Mouse (Mus musculus) forebrain, embryonic 15.5 days (tissue): ENCODE measurements around the gene Mtf1. TPM values are rescaled to one million over a fixed set of nuclear protein-coding genes. Genes with fewer than 3 reads are reported as not detected.

Experiments
- ATAC-seq: fragments of 200-750 bp; cut with Nextera tagmentation; replicated peaks from 2 replicates; pipeline ENCODE4 v1.8.0; 2017; ENCODE audit warnings: mild to moderate bottlenecking, moderate TSS enrichment, moderate library complexity
- H3K27ac ChIP-seq: fragments of 300-500 bp; sonication (generic); replicated peaks from 2 replicates; pipeline ENCODE4 v1.5.1; 2015; ENCODE audit warnings: mild to moderate bottlenecking, inconsistent platforms
- H3K27me3 ChIP-seq: fragments of 300-500 bp; sonication (generic); 2 replicates; pipeline ENCODE4 v1.6.1; 2015; ENCODE audit warnings: inconsistent platforms
- H3K36me3 ChIP-seq: fragments of 300-500 bp; sonication (generic); 2 replicates; pipeline ENCODE4 v1.6.1; 2015; ENCODE audit warnings: mild to moderate bottlenecking, inconsistent platforms
- H3K4me1 ChIP-seq: fragments of 300-500 bp; sonication (generic); 2 replicates; pipeline ENCODE4 v1.6.1; 2015; ENCODE audit warnings: inconsistent platforms
- H3K4me2 ChIP-seq: fragments of 300-500 bp; sonication (generic); replicated peaks from 2 replicates; pipeline ENCODE4 v1.6.1; 2015; ENCODE audit warnings: mild to moderate bottlenecking, inconsistent platforms
- H3K4me3 ChIP-seq: fragments of 300-500 bp; sonication (generic); 2 replicates; pipeline ENCODE4 v1.5.1; 2015; ENCODE audit warnings: mild to moderate bottlenecking, inconsistent platforms
- H3K9ac ChIP-seq: fragments of 300-500 bp; sonication (generic); replicated peaks from 2 replicates; pipeline ENCODE4 v1.6.1; 2015; ENCODE audit warnings: mild to moderate bottlenecking, inconsistent platforms
- H3K9me3 ChIP-seq: fragments of 300-500 bp; sonication (generic); 2 replicates; pipeline ENCODE4 v1.6.1; 2016; ENCODE audit warnings: inconsistent platforms
- WGBS: fragments of 180-500 bp; shearing (Covaris S2); methylation state at CpG from one replicate; pipeline ENCODE4 v1.1.7; 2015; ENCODE audit warnings: mixed read lengths; 5-methylcytosine and 5-hydroxymethylcytosine counted together
- polyA plus RNA-seq: library from polyadenylated mRNA; unstranded; fragments of >200 nt; fragmentation: Nextera tagmentation; extraction: Ambion mirVana; gene quantifications from 2 replicates; pipeline ENCODE4 v1.2.1, GENCODE M21; 2015

Gene Mtf1
- polyA plus RNA-seq, 1 experiment from 2014 or later: 12.1 TPM

GRCm38 (mm10) chr4:124840998-124841397 is 39.1 kb downstream of the Mtf1 start:
- 97% methylated on average over 1 of the region's 1 CpGs for WGBS
- H3K9ac ChIP-seq: no peak overlapping the region
- H3K4me1 ChIP-seq: peaks cover 3% of the 10 kb centered on the region; the same call in 1 of the 2 replicates
- no peak overlapping the region for H3K4me2 ChIP-seq
- no peak overlapping the region for H3K4me3 ChIP-seq
- H3K36me3 ChIP-seq: peaks cover 37% of the 10 kb centered on the region
- H3K9me3 ChIP-seq: no peaks in the 10 kb centered on the region
- H3K27me3 ChIP-seq: no peaks in the 10 kb centered on the region
- no peak overlapping the region for H3K27ac ChIP-seq
- ATAC-seq: no peak

- Histone ChIP-seq H3K4me3 (no peak overlapping the region), H3K4me1 (peaks cover 6% of the 10 kb centered on the region), H3K9me3 (no peaks in the 10 kb centered on the region), H3K27me3 (no peaks in the 10 kb centered on the region), H3K9ac (no peak overlapping the region), H3K4me2 (no peak overlapping the region), H3K27ac (no peak overlapping the region), H3K36me3 (peaks cover 27% of the 10 kb centered on the region)
- WGBS: 52% methylated on average over 11 of the region's 11 CpGs
- no peak for ATAC-seq
These were observed 41.6 kb downstream of the Mtf1 start for GRCm38 (mm10) chr4:124843493-124843892.

GRCm38 (mm10) chr4:124847573-124847972 is 45.7 kb downstream of the Mtf1 start:
- 4% methylated on average over 8 of the region's 8 CpGs for WGBS
- H3K27ac ChIP-seq: 0 out of 2 replicates have a peak overlapping the region, but pooled peaks have one; percentile 14

GRCm38 (mm10) chr4:124849631-124850260 is 47.8 kb downstream of the Mtf1 start:
- Histone ChIP-seq H3K9ac (peak overlapping the region; percentile 87), H3K9me3 (no peaks in the 10 kb centered on the region), H3K4me3 (peak overlapping the region; percentile 85), H3K4me2 (peak overlapping the region; percentile 71), H3K4me1 (peaks cover 33% of the 10 kb centered on the region), H3K27me3 (no peaks in the 10 kb centered on the region), H3K27ac (peak overlapping the region; percentile 96), H3K36me3 (peaks cover 26% of the 10 kb centered on the region)
- peak; percentile 41 for ATAC-seq
- under 1% methylated on average over 24 of the region's 24 CpGs for WGBS

More at GRCm38 (mm10) chr4:124847573-124847972, 45.7 kb downstream of the Mtf1 start:
- no peak for ATAC-seq
- no peaks in the 10 kb centered on the region for H3K9me3 ChIP-seq
- H3K4me1 ChIP-seq: peaks cover 27% of the 10 kb centered on the region
- no peaks in the 10 kb centered on the region for H3K27me3 ChIP-seq
- no peak overlapping the region for H3K4me3 ChIP-seq
- H3K4me2 ChIP-seq: no peak overlapping the region
- no peak overlapping the region for H3K9ac ChIP-seq
- peaks cover 10% of the 10 kb centered on the region for H3K36me3 ChIP-seq

GRCm38 (mm10) chr4:124850261-124850913 is 48.5 kb downstream of the Mtf1 start, which contains the start of gene Yrdc:
Gene Yrdc (plus strand): TSS chr4:124850679.
- H3K9me3 ChIP-seq: no peaks in the 10 kb centered on the region
- peak within 1 kb of the TSS; percentile 96 for H3K27ac ChIP-seq
- H3K4me1 ChIP-seq: peaks cover 33% of the 10 kb centered on the region
- WGBS: under 1% methylated on average over 77 of the region's 90 CpGs
- peak within 1 kb of the TSS; percentile 87 for H3K9ac ChIP-seq
- no peaks in the 10 kb centered on the region for H3K27me3 ChIP-seq
- H3K4me3 ChIP-seq: peak within 1 kb of the TSS; percentile 85
- ATAC-seq: peak; percentile 96
- peak within 1 kb of the TSS; percentile 82 for H3K4me2 ChIP-seq
- peaks cover 26% of the 10 kb centered on the region for H3K36me3 ChIP-seq

GRCm38 (mm10) chr4:124850933-124851658 is 49.2 kb downstream of the Mtf1 start, which contains the start of gene 1110065P20Rik:
Gene 1110065P20Rik (minus strand): TSS chr4:124851196.
- H3K4me2 ChIP-seq: peak within 1 kb of the TSS; percentile 82
- H3K9ac ChIP-seq: peak within 1 kb of the TSS; percentile 87
- H3K27ac ChIP-seq: peak within 1 kb of the TSS; percentile 96
- H3K4me3 ChIP-seq: peak within 1 kb of the TSS; percentile 85
- no peaks in the 10 kb centered on the region for H3K9me3 ChIP-seq
- H3K27me3 ChIP-seq: no peaks in the 10 kb centered on the region
- ATAC-seq: peak; percentile 61
- H3K36me3 ChIP-seq: peaks cover 33% of the 10 kb centered on the region
- H3K4me1 ChIP-seq: peaks cover 33% of the 10 kb centered on the region
- WGBS: under 1% methylated on average over 62 of the region's 75 CpGs

GRCm38 (mm10) chr4:124856294-124856693 is 54.4 kb downstream of the Mtf1 start:
- whole genome bisulfite sequencing: 90% methylated on average over 8 of the region's 8 CpGs
- H3K36me3 ChIP-seq: peaks cover 60% of the 10 kb centered on the region
- H3K27ac ChIP-seq: no peak overlapping the region
- no peak overlapping the region for H3K4me2 ChIP-seq
- no peak overlapping the region for H3K9ac ChIP-seq
- ATAC-seq: no peak
- peaks cover 36% of the 10 kb centered on the region for H3K4me1 ChIP-seq
- no peak overlapping the region for H3K4me3 ChIP-seq
- H3K27me3 ChIP-seq: no peaks in the 10 kb centered on the region
- no peaks in the 10 kb centered on the region for H3K9me3 ChIP-seq

GRCm38 (mm10) chr4:124858370-124858769 is 56.5 kb downstream of the Mtf1 start:
- Histone ChIP-seq H3K27ac (no peak overlapping the region), H3K4me3 (no peak overlapping the region), H3K36me3 (peaks cover 52% of the 10 kb centered on the region), H3K4me2 (no peak overlapping the region), H3K9ac (no peak overlapping the region), H3K4me1 (peaks cover 24% of the 10 kb centered on the region), H3K27me3 (no peaks in the 10 kb centered on the region), H3K9me3 (no peaks in the 10 kb centered on the region)
- no peak for ATAC-seq
- 81% methylated on average over 5 of the region's 5 CpGs for WGBS

GRCm38 (mm10) chr4:124860446-124860845 is 58.5 kb downstream of the Mtf1 start:
- WGBS: 23% methylated on average over 7 of the region's 7 CpGs
- Histone ChIP-seq H3K27ac (no peak overlapping the region), H3K4me1 (peaks cover 24% of the 10 kb centered on the region), H3K36me3 (peaks cover 34% of the 10 kb centered on the region), H3K27me3 (no peaks in the 10 kb centered on the region), H3K4me2 (peak overlapping the region; percentile 82), H3K9ac (peak overlapping the region; percentile 83), H3K9me3 (no peaks in the 10 kb centered on the region), H3K4me3 (peak overlapping the region; percentile 80)
- ATAC-seq: no peak

- Histone ChIP-seq H3K27me3 (no peaks in the 10 kb centered on the region), H3K9me3 (no peaks in the 10 kb centered on the region), H3K4me2 (peak within 1 kb of the TSS; percentile 82), H3K4me1 (peaks cover 24% of the 10 kb centered on the region), H3K9ac (peak within 1 kb of the TSS; percentile 83), H3K27ac (peak within 1 kb of the TSS; percentile 77), H3K36me3 (peaks cover 23% of the 10 kb centered on the region), H3K4me3 (peak within 1 kb of the TSS; percentile 80)
- ATAC-seq: peak; percentile 34
- 2% methylated on average over 76 of the region's 77 CpGs for WGBS
These were observed 59.6 kb downstream of the Mtf1 start, which contains the start of gene Maneal for GRCm38 (mm10) chr4:124861283-124862188. Gene Maneal (minus strand): TSS chr4:124862171.

GRCm38 (mm10) chr4:124872719-124873118 is 70.8 kb downstream of the Mtf1 start:
- H3K27me3 ChIP-seq: no peaks in the 10 kb centered on the region
- H3K27ac ChIP-seq: no peak overlapping the region
- no peak overlapping the region for H3K4me3 ChIP-seq
- no peaks in the 10 kb centered on the region for H3K9me3 ChIP-seq
- H3K9ac ChIP-seq: no peak overlapping the region
- no peaks in the 10 kb centered on the region for H3K36me3 ChIP-seq
- WGBS: 100% methylated on average over 1 of the region's 1 CpGs
- H3K4me2 ChIP-seq: no peak overlapping the region
- no peaks in the 10 kb centered on the region for H3K4me1 ChIP-seq
- ATAC-seq: no peak
